ENCODE assay signal across 8 mouse cellular contexts in genomic region chr9:40616426-40617035, GRCm38 (mm10). TPM values are rescaled to one million over a fixed set of nuclear protein-coding genes. Genes with fewer than 3 reads are reported as not detected.
A peak's percentile ranks its signal among the peaks of the same experiment; 100 is the strongest.
DNase-seq lines count a peak whose midpoint lies in the region; ATAC-seq and TF ChIP-seq lines count a peak whose summit lies in the region.

No protein-coding gene starts in this region.

- no peak overlapping the region for H3K27ac ChIP-seq in ES-E14 (ENCODE audit: insufficient read depth, low read depth, low read length, poor library complexity, severe bottlenecking)
- H3K27ac ChIP-seq in forebrain, embryonic 14.5 days (ENCODE audit: low read depth, low read length) = peak overlapping the region; percentile 53; the same call in 1 of the 2 replicates
- H3K27ac ChIP-seq in liver, embryonic 15.5 days (replicated peaks) = no peak overlapping the region
- H3K27ac ChIP-seq in neural tube, embryonic 11.5 days (ENCODE audit: low read depth, low read length) = peak overlapping the region; percentile 65

- peak overlapping the region; percentile 48 for H3K4me2 ChIP-seq in forebrain, embryonic 14.5 days (ENCODE audit: low read length)
- peak overlapping the region; percentile 49 for H3K4me2 ChIP-seq in liver, embryonic 15.5 days
- H3K4me2 ChIP-seq in neural tube, embryonic 11.5 days (ENCODE audit: low read depth) = peak overlapping the region; percentile 55

- H3K4me3 ChIP-seq in ES-E14 (ENCODE audit: insufficient read depth in 1 of 2, low read depth in 1 of 2, low read length in 2 of 2, poor library complexity in 1 of 2, severe bottlenecking in 1 of 2) = peak overlapping the region; percentile 9 to 31
- H3K4me3 ChIP-seq in forebrain, embryonic 14.5 days (ENCODE audit: low read depth, low read length) = peak overlapping the region; percentile 16; the same call in 1 of the 2 replicates
- peak overlapping the region; percentile 27; the same call in 1 of the 2 replicates for H3K4me3 ChIP-seq in liver, embryonic 15.5 days (replicated peaks)
- peak overlapping the region; percentile 25 for H3K4me3 ChIP-seq in neural tube, embryonic 11.5 days (ENCODE audit: low read depth, low read length)

- H3K27me3 ChIP-seq in forebrain, embryonic 14.5 days (replicated peaks; ENCODE audit: control insufficient read depth, insufficient read depth, low read length) = no peaks in the 10 kb centered on the region
- peaks cover 33% of the 10 kb centered on the region for H3K27me3 ChIP-seq in liver, embryonic 15.5 days
- H3K27me3 ChIP-seq in neural tube, embryonic 11.5 days (ENCODE audit: control insufficient read depth, insufficient read depth, low read length) = no peaks in the 10 kb centered on the region

- DNase-seq in ES-E14 (ENCODE audit: low read depth, low spot score) = peak; percentile 65
- peak; percentile 77 for DNase-seq in cerebellum, adult 11 months
- DNase-seq in forebrain, embryonic 14.5 days (ENCODE audit: low spot score) = peak; percentile 94
- DNase-seq in heart, postnatal 10 days = peak; percentile 78 to 85
- peak; percentile 79 to 84 for DNase-seq in kidney, postnatal 4 days
- peak; percentile 86 for DNase-seq in neural tube, embryonic 11.5 days (ENCODE audit: low spot score)
- DNase-seq in telencephalon, adult 2 months (ENCODE audit: low read depth, low spot score) = peak; percentile 75

- under 1% methylated on average over 11 of the region's 11 CpGs for WGBS in forebrain, embryonic 14.5 days
- 4% methylated on average over 11 of the region's 11 CpGs for WGBS in liver, embryonic 15.5 days (ENCODE audit: insufficient replicate concordance)
- 2% methylated on average over 11 of the region's 11 CpGs for WGBS in neural tube, embryonic 11.5 days

- in situ Hi-C loops in ES-E14 (cut with MboI; ENCODE audit: low sequenced_read_pairs in 2 of 2, unreplicated experiment in 2 of 2) = no loop called here

- intact Hi-C loops in heart, postnatal 10 days (cut with DNase I) = loop anchor here (5.0 kb wide), 1 partner anchor 136 kb away; no protein-coding TSS in a partner anchor

- peak; percentile 85 for ATAC-seq in forebrain, embryonic 14.5 days
- no peak for ATAC-seq in liver, embryonic 15.5 days (ENCODE audit: insufficient read depth)
- ATAC-seq in neural tube, embryonic 11.5 days (ENCODE audit: insufficient read depth, low FRiP score, low TSS enrichment) = peak; percentile 78

- no peak overlapping the region for H3K9ac ChIP-seq in ES-E14 (ENCODE audit: insufficient read depth, low read depth, low read length, poor library complexity, severe bottlenecking)
- H3K9ac ChIP-seq in forebrain, embryonic 14.5 days (ENCODE audit: low read length) = peak overlapping the region; percentile 38; the same call in 1 of the 2 replicates
- H3K9ac ChIP-seq in liver, embryonic 15.5 days = no peak overlapping the region
- H3K9ac ChIP-seq in neural tube, embryonic 11.5 days (ENCODE audit: low read length) = peak overlapping the region; percentile 52

- H3K9me3 ChIP-seq in ES-E14 (ENCODE audit: control insufficient read depth, insufficient read depth, low read depth, low read length) = no peaks in the 10 kb centered on the region
- H3K9me3 ChIP-seq in forebrain, embryonic 14.5 days (replicated peaks; ENCODE audit: control insufficient read depth, low read length) = no peaks in the 10 kb centered on the region
- no peaks in the 10 kb centered on the region for H3K9me3 ChIP-seq in liver, embryonic 15.5 days (replicated peaks)
- no peaks in the 10 kb centered on the region for H3K9me3 ChIP-seq in neural tube, embryonic 11.5 days (ENCODE audit: control insufficient read depth, low read length)

- peaks cover 3 to 9% of the 10 kb centered on the region in 2 experiments; a peak in 2 of 4 replicates for H3K4me1 ChIP-seq in ES-E14 (ENCODE audit: control insufficient read depth in 2 of 2, insufficient read depth in 2 of 2, low read length in 2 of 2, poor library complexity in 1 of 2)
- peaks cover 8% of the 10 kb centered on the region; the same call in 1 of the 2 replicates for H3K4me1 ChIP-seq in forebrain, embryonic 14.5 days (ENCODE audit: control insufficient read depth, insufficient read depth, low read length)
- peaks cover 20% of the 10 kb centered on the region for H3K4me1 ChIP-seq in liver, embryonic 15.5 days (replicated peaks)
- peaks cover 18% of the 10 kb centered on the region; the same call in 1 of the 2 replicates for H3K4me1 ChIP-seq in neural tube, embryonic 11.5 days (ENCODE audit: control insufficient read depth, insufficient read depth, low read length)

- no peaks in the 10 kb centered on the region for H3K36me3 ChIP-seq in ES-E14 (ENCODE audit: control insufficient read depth, insufficient read depth, low read length, poor library complexity, severe bottlenecking)
- H3K36me3 ChIP-seq in forebrain, embryonic 14.5 days (ENCODE audit: control insufficient read depth, insufficient read depth, low read length) = no peaks in the 10 kb centered on the region
- H3K36me3 ChIP-seq in liver, embryonic 15.5 days (replicated peaks) = no peaks in the 10 kb centered on the region
- no peaks in the 10 kb centered on the region for H3K36me3 ChIP-seq in neural tube, embryonic 11.5 days (ENCODE audit: control insufficient read depth, insufficient read depth, low read length)

TF ChIP-seq in ES-E14, 5 proteins besides CTCF, POLR2A, EP300 and RAD21:
- TF ChIP-seq HCFC1 (IDR thresholded peaks at IDR 0.05; ENCODE audit: borderline replicate concordance, insufficient read depth, low read length) = no peak
- TF ChIP-seq ZC3H11A (IDR thresholded peaks at IDR 0.05; ENCODE audit: borderline replicate concordance, low read depth, low read length) = peak; percentile 57; the same call in 1 of the 2 replicates
- no peak for TF ChIP-seq MAFK (IDR thresholded peaks at IDR 0.05; ENCODE audit: insufficient read depth, low read depth, low read length)
- no peak for TF ChIP-seq CHD2 (IDR thresholded peaks at IDR 0.05; ENCODE audit: low read depth, low read length)

RNA-seq across cellular contexts. Expression of gene Gm21915, which starts 53.9 kb away (rescaled TPM):
- 0.71 TPM in 1 of 2 replicates, not detected in the other for total RNA-seq in ES-E14 (2012; rRNA removed)
- polyA plus RNA-seq in forebrain, embryonic 14.5 days (2014; fragmentation: Nextera tagmentation; extraction: Ambion mirVana) = not detected in 2 replicates
- not detected for total RNA-seq in heart, postnatal 10 days (2021)
- polyA plus RNA-seq in liver, embryonic 15.5 days (2015; fragmentation: Nextera tagmentation; extraction: Ambion mirVana) = not detected in 2 replicates
- polyA plus RNA-seq in neural tube, embryonic 11.5 days (2014; fragmentation: Nextera tagmentation; extraction: Ambion mirVana) = not detected in 2 replicates

Comparison
In these comparisons a context has a peak if more than half of its experiments do, and no peak if none do; other contexts are left out.
1. H3K27ac ChIP-seq: peak in forebrain, embryonic 14.5 days (single experiment) and neural tube, embryonic 11.5 days (single experiment); none in ES-E14 (single experiment) and liver, embryonic 15.5 days (single experiment).
2. H3K9ac ChIP-seq: peak in forebrain, embryonic 14.5 days (single experiment) and neural tube, embryonic 11.5 days (single experiment); none in ES-E14 (single experiment) and liver, embryonic 15.5 days (single experiment).
3. Peak in every context shown above with its lines, with median percentiles within 50 percentile points of each other: DNase-seq, H3K4me3 ChIP-seq and H3K4me2 ChIP-seq.